Mouse (Mus musculus): ENCODE measurements around the gene Hist1h1e.
"Not testable (repeated sequence)": the region's sequence is repeated elsewhere in the genome, so short reads cannot be mapped to it uniquely, and the experiment has no call there.

The Hist1h1e gene

DNA sequence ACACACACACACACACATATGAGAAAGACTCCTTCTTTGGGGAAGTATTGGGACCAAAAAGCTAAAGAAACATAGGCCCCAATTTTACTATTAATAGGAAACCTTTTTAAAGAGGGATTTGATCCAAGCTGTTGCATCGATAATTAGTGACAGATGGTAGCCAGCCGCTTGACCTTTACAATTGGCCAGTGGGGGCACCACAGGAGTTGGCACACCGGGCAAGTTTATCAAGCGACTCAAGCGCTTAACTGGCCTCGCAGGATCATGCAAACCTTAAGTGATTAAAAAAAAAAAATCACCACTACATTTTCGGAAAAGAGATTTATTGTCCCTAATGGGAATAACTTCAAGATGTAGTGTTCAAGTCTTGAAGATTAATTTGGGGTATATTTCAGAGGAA lies 29.7 kb downstream of the Hist1h1e start:
- DNase-seq (ENCODE audit: extremely low read depth, low read depth) = no peak

DNA sequence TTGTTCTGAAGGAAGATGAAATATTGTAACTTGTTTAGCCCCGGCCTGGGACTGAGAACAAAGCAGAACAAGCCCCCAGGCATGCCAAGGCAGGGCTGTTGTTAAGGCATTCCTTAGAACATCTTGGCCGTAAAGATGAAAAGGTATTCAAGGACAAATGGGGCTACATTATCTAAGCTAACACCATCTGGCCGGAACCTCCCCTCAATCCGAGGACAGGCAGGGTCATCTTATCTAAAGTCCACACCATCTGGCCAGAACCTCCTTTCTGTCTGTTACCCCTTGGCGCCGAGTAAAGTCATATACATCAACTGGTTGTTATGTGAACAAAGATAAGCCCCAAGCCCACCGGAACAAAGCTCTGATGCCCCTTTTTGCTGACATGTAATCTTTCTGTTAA lies 30.5 kb downstream of the Hist1h1e start:
- DNase-seq (ENCODE audit: extremely low read depth, low read depth) = not testable (repeated sequence)

DNA sequence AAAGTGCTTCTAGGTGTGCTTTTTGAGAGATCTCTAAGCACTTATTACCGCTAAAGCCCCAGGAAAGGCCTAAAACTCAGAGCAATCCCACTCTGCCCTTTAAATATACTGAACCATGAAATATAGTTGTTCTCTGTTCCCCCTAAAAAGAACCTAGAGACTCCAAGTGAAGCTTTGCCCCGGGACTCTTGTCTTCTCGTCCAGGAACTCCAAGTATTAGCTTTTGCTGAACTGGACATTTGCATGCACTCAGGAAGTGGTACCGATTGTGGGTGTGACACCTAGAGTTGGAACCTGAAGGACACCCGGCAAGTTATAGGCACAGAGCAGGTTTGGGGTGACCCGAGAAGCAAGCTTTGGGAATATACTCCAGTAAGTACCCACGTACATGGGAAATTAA lies 31.2 kb downstream of the Hist1h1e start:
- DNase-seq (ENCODE audit: extremely low read depth, low read depth) = no peak

DNA sequence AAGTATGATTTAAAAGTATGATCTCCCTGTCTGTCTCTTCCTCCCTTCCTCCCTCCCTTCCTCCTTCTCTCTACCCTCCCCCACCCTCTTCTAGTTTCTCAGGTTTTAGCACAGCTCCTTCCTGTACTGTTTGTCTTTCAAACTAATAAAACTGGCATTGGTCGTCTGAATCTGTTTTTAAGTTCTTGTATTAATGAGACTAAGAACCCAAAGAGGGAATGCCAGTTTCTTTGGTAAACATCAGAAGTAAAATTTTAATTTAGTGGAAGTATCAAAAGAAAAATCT lies 35.5 kb downstream of the Hist1h1e start:
- DNase-seq (ENCODE audit: extremely low read depth, low read depth) = no peak

DNA sequence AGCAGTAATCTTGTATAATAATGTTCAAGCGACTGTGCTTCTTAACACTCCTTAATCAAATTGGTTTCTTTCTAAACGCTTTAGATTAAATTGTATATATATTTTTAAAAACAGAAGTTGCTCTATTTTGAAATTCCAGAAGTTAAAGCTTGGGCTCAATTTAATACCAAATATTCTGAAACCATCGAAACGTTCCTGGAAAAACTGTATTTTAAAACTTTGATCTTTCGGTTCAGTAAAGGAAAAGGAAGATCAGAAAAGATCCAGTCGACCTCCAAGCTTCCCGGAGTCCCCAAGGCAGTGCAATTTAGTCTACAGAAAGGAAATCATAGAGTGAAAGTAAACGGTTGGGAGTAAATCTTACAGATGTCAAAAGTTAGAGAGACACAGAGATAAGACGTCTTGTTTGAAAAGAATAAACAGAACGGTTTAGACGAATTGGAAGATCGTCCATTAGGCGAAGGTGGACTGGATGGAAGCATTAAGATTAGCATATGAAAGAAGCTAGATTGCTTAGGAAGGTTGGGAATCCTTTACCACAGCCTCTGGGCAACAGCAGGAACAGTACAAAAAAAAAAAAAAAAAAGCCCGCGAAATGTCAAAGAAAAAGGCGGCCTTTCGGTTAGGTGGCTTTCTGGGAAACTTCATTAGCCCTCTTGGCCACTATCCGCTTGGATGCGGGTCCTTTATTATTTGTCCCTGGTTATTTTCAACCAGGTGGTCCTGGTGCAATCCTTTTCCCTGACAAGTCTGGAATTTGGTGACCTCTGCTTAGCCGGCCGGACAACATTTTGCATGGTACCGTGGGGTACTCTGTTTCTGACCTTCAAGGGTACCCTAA lies 36.0 kb downstream of the Hist1h1e start:
- DNase-seq (ENCODE audit: extremely low read depth, low read depth) = no peak

DNA sequence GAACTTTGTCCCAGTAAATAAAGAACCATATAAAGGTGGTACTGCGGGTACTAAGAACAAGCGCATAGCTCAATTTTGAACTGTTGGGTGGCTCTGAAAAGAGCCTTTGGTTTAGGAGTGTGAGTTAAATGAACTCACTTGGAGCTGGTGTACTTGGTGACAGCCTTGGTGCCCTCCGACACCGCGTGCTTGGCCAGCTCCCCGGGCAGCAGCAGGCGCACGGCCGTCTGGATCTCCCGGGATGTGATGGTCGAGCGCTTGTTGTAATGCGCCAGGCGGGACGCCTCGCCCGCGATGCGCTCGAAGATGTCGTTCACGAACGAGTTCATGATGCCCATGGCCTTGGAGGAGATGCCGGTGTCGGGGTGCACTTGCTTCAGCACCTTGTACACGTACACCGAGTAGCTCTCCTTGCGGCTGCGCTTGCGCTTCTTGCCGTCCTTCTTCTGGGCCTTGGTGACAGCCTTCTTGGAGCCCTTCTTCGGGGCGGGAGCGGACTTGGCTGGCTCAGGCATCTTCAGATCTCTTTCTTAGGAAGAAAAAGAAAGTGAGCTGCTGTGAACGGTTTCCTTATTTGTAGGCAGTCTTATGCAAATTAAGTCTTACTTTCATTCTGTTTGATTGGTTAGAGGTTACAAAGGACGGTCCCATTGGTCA lies 36.8 kb downstream of the Hist1h1e start:
- DNase-seq (ENCODE audit: extremely low read depth, low read depth) = peak; percentile 96

DNA sequence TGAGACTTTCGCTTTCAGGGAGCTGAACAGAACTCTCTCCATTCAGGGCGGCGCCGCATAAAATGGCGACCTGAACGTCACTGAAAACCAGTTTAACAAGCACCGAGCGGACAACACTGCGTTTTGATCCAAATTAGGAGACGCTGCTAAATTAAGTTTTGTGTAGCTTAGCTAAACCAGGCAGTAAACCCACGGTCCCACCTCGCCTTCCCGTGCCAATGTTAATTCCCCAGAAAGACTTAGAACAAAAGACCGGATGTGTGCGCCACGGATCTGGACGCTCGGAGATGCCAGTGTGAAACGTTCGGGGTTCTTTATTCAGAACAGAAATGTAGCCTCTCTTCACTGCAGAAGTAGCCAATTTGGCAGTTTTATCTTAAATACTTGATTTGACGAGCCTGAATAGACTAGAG lies 37.3 kb downstream of the Hist1h1e start:
- DNase-seq (ENCODE audit: extremely low read depth, low read depth) = peak; percentile 61

DNA sequence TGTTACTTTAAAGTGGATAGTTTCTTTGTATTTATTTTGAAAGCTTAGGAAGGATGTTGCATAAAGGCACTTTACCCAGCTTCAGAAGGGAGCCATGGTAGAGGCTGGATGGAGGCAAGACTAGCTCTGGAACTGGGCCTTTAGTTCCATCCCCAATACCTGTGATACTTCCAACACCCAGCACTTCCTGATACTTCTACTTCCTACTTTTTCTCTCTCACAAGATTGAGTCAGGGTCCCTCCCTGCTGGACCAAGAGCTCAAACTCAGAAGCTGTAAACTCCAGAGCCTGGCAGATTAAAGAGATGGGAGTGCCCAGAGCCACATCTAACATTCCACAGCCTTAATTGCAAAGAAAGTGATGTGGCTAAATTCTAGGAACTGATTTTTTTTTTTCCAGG lies 38.0 kb downstream of the Hist1h1e start:
- DNase-seq (ENCODE audit: extremely low read depth, low read depth) = no peak

DNA sequence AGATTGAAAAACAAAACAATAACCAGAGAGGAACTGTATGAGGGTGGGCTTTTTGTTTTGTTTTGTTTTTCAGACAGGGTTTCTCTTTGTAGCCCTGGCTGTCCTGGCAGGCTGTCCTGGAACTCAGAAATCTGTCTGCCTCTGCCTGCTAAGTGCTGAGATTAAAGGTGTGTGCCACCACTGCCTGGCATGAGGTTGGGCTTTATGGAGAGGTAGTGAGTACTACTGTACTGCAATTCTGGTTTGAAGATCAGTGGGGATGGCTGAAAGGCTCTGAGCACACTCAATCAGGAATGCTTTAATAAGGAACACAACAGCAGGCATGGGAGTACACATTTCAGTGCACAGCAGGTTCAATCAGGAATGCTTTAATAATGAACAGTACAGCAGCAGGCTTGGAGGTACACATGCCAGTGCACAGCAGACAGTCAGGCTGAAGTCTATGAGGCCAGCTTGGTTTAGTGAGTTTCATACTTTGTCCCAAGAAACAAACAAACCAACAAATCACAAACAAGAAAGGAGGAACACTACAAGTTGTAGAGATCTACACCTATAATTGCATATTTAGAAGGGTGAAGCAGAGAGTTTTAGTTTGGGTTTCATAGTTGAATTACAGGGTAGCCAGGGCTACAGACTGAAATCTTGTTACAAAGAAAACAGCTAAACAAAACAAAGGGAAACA lies 38.8 kb downstream of the Hist1h1e start:
- DNase-seq (ENCODE audit: extremely low read depth, low read depth) = no peak

DNA sequence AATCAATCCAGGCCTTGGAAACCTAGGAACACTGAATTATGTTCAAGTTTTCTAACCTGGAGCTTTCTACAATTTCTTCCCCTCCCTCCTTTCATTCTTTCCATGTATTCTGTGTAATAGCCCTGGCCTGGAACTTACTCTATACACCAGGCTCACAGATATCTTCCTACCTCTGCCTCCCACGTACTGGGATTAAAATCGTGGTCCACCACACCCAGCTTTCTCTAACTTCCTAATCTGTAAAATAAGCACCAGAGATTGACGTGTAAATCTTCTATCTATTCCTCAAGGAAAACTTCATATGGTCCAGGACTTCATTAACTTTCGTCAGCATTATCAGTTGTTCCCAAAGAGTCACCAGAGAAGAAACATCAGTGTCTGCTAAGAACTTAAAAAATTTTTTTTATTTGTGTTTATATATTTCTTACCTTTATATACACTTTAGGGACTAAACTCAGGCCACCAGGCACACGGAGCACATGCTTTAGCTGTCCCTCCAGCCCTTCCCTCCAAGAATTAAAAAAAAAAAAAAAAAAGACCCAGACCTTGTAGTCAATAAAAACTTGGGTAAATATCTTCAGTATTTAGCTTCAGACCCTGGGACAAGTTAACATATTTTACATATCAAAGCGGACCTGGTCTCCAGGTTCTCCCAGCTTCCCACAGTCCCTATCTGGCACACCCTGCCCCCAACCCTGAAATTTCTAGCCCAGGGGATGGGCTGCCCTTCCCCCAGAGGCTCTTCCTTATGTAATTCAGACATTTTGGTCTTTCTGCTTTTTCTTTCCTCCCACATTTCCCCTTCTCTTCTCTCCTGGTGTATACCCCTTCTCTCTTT lies 39.9 kb downstream of the Hist1h1e start:
- no peak for DNase-seq (ENCODE audit: extremely low read depth, low read depth)

DNA sequence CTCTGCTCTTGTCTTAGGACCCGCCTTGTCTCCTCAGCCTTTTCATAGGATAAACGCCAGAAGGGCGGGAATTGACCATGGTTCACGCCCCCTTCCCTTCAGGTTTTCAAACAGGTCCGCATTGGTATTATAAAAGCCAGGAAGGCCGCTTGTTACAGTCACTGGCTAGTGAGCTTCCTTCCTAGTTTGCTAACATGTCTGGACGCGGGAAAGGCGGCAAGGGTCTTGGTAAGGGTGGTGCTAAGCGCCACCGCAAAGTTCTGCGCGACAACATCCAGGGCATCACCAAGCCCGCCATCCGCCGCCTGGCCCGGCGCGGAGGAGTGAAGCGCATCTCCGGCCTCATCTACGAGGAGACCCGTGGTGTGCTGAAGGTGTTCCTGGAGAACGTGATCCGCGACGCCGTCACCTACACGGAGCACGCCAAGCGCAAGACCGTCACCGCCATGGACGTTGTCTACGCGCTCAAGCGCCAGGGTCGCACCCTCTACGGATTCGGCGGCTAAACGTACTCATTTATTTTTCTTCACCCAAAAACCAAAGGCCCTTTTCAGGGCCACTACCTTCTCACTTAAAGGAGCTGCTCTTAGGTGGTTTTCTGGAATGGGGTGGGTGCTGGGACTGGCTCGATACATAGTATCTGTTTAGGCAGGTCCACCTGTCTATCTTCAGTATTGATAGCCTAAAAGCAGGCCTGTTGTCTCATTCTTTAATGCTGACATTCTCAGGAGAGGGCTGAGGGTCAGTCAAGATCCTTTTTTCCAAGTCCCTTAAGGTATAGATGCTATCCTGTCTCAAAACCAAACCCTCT lies 40.7 kb downstream of the Hist1h1e start, which contains the start of gene Hist1h4d:
Gene Hist1h4d, plus strand, starts transcription at position 191 of the 811 bp plus-strand sequence.
- DNase-seq (ENCODE audit: extremely low read depth, low read depth) = peak; percentile 95

DNA sequence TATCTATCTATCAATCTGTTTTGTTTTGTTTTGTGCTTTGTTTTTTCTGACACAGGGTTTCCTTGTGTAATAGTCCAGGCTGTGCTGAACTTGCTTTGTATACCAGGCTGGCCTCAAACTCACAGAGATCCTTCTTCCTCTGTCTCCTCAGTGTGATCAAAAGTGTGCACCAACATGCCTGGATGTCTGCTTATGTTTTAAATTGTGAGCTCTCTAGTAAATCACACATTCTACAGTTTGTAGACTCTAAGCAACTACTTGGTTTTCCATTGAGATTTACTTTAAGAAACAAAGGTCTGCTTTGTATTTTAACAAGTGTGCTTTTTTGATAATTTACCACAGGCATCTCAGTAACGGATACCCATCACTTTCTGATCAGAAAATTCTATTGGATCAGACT lies 44.5 kb downstream of the Hist1h1e start:
- DNase-seq (ENCODE audit: extremely low read depth, low read depth) = no peak

DNA sequence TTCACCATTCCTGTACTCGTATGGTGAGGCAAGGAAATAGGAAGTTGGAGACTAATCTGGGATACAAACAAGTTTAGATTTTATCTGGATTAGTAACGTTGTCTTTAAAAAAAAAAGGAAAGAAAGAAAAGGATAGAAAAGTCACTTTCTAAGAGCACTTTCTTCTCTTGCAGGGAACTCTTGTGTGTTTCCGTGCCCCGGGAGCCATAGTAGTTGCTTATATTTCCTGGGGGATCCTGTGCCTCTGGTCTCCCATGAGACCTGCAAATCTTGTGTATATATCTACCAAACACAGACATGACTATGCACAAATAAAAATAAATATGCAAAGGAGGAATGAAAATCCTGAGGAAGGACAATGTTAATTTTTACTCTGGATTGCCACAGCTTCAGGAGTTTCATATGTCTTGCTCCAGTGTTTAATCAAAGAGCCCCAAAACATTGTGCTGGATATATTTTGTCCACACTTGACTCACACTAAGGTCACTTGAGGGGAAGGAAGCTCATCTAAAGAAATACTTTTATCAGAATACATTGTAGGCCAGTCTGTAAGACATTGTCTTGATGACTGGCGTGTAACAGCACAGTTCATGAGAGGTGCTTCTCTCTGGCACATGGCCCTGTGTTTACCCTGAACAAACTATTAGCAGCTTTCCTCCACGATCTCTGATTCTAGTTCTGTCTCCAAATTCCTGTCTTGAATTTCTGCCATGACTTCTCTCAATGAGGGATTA lies 45.3 kb downstream of the Hist1h1e start:
- no peak for DNase-seq (ENCODE audit: extremely low read depth, low read depth)

DNA sequence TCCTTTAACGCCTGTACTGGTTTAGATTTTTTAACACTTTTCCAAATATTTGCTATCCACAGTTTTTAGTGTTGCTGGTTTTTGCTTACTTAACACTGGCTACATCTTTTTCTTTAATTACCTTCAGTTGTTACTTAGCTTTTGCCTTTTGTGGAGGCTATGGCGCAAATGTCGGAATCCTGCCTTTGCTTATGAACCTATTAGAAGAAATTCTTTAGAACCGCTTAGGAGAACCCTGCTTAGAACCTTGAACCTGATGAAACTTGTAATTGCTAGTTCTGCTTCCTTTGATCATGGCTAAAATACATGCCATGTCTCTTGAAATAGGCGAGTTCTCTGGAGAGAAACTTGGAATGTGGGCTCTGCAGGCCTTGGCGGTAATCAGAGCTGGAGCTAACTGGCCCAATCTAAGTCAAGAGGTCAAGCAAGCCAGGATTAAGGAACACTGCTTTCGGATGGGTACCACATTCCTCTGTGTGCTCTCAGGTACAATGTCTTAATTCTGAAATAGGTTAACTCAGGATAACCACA lies 45.9 kb downstream of the Hist1h1e start:
- DNase-seq (ENCODE audit: extremely low read depth, low read depth) = peak; percentile 58

DNA sequence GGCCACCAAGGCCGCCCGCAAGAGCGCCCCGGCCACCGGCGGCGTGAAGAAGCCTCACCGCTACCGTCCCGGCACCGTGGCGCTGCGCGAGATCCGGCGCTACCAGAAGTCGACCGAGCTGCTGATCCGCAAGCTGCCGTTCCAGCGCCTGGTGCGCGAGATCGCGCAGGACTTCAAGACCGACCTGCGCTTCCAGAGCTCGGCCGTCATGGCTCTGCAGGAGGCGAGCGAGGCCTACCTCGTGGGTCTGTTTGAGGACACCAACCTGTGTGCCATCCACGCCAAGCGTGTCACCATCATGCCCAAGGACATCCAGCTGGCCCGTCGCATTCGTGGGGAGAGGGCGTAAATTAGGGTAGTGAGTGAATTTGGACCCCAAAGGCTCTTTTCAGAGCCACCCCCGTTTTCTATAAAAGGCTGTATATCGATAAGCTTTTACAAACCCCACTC lies 46.5 kb downstream of the Hist1h1e start:
- not testable (repeated sequence) for DNase-seq (ENCODE audit: extremely low read depth, low read depth)

DNA sequence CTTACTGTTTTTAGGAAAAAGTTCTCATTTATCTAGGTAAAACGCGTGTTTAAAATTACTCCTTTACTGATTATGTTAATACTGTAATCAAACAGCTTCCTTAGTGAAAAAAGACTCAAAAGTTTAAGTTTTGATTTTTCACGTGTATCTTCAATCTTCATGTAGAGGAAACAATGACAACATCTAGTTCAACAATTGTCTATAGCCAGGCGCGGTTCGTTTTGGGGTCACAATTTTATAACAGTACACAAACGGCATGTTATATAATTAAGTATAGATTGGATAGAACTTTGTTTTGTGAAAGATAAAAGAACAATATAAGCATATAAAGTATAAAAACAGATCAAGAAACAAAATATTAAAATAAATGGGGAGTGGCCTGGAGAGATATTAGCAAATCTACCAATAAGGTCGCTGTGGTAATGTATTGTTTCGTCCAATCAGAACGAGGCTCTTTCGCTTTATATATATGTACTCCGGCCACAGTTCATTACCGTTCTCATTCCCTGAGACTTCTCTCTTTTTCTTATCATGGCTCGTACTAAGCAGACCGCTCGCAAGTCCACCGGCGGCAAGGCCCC lies 47.0 kb downstream of the Hist1h1e start, which contains the start of gene Hist1h3d:
Gene Hist1h3d, plus strand, starts transcription at position 493 of the 581 bp plus-strand sequence.
- DNase-seq (ENCODE audit: extremely low read depth, low read depth) = peak; percentile 95

DNA sequence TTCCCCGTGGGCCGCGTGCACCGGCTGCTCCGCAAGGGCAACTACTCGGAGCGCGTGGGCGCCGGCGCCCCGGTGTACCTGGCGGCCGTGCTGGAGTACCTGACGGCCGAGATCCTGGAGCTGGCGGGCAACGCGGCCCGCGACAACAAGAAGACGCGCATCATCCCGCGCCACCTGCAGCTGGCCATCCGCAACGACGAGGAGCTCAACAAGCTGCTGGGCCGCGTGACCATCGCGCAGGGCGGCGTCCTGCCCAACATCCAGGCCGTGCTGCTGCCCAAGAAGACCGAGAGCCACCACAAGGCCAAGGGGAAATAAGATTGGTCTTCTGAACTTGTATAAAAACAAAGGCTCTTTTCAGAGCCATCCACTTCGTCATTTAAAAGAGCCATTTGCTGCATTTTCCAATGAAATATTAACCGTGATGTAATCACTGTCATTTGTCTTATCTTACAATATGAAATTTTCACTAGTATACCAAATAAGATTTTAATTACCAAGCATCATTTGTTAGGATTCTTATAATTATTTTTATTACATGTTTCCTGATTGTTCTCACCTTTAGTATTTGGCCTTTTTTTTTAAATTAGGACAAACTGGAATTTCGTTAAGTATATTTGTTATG lies 47.7 kb downstream of the Hist1h1e start:
- DNase-seq (ENCODE audit: extremely low read depth, low read depth) = peak; percentile 56

DNA sequence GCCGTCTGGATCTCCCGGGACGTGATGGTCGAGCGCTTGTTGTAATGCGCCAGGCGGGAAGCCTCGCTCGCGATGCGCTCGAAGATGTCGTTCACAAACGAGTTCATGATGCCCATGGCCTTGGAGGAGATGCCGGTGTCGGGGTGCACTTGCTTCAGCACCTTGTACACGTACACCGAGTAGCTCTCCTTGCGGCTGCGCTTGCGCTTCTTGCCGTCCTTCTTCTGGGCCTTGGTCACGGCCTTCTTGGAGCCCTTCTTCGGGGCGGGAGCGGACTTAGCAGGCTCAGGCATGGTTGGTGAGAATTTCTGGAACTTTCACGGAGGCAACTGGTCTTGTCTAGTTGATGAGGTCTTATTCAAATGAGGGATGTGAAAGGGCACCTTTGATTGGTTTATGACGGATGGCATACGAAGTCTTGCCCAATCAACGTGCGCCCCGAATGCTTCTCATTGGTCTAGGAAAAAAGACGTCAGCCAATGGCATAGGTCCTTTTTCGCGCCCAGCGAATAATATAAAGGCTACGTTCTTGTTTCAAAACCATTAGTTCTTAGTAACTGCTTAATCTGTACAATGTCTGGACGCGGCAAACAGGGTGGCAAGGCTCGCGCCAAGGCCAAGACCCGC lies 48.3 kb downstream of the Hist1h1e start, which contains the start of the genes Hist1h2bf and Hist1h2ad:
Gene Hist1h2bf, minus strand, starts transcription at position 299 of the 627 bp plus-strand sequence.
Gene Hist1h2ad, plus strand, starts transcription at position 484 of the 627 bp plus-strand sequence.
- peak; percentile 99 for DNase-seq (ENCODE audit: extremely low read depth, low read depth)

Measured in MEL-GATA-1-ER (cell line).